Mouse (Mus musculus) cerebellum, postnatal 14 days (tissue): Measurements from ENCODE around the gene Cenpp.

ENCODE experiments used
- DNase-seq, 2 experiments: peaks; one replicate each; pipeline ENCODE4 v3.0.0; 2021; ENCODE audit warnings: mixed read lengths in 2 of 2

Gene Cenpp

DNA sequence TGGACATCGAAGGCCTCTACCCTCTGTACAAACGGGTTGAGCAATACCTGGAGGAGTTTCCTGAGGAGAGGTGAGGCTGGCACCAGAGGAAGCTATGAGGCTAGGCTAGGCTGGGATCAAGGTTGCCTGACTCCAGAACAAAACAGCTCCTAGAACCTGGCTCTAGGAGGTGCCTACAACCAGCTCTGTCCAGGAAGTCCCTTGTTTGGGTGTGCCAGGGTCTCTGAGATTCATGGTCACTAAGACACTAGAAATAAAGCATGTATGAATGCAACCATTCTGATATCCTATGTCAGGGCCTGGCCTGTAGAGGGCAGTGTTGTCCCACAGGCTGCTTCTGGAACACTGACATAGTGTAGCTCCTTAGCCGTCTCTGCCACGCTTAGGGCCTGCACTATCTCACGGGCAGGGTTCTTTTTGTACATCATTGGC lies 203.3 kb downstream of the Cenpp start:
- peak; percentile 86 to 91 for DNase-seq

GRCm38 (mm10) chr13:49444451-49444850 lies 208.1 kb downstream of the Cenpp start:
- DNase-seq = no peak

- DNase-seq = no peak
Observed at GRCm38 (mm10) chr13:49436170-49436569, 216.4 kb downstream of the Cenpp start.

GRCm38 (mm10) chr13:49435745-49436144 lies 216.8 kb downstream of the Cenpp start:
- DNase-seq = no peak

GRCm38 (mm10) chr13:49433268-49434029 lies 219.1 kb downstream of the Cenpp start:
- DNase-seq = no peak

GRCm38 (mm10) chr13:49430529-49430928 lies 222.1 kb downstream of the Cenpp start:
- no peak for DNase-seq

- no peak for DNase-seq
Observed at GRCm38 (mm10) chr13:49428042-49428675, 224.4 kb downstream of the Cenpp start.

- no peak for DNase-seq
Observed at GRCm38 (mm10) chr13:49426736-49427135, 225.8 kb downstream of the Cenpp start.

GRCm38 (mm10) chr13:49421959-49422358 lies 230.6 kb downstream of the Cenpp start:
- no peak for DNase-seq

GRCm38 (mm10) chr13:49421606-49421917 lies 231.0 kb downstream of the Cenpp start:
- no peak for DNase-seq

- peak; percentile 98 to 99 for DNase-seq
Observed at GRCm38 (mm10) chr13:49420754-49421605, 231.6 kb downstream of the Cenpp start, which contains the start of gene Ippk. TSS of gene Ippk (plus strand) at chr13:49421249.
